Mouse (Mus musculus): ENCODE results near the gene Ckmt1.

DNA sequence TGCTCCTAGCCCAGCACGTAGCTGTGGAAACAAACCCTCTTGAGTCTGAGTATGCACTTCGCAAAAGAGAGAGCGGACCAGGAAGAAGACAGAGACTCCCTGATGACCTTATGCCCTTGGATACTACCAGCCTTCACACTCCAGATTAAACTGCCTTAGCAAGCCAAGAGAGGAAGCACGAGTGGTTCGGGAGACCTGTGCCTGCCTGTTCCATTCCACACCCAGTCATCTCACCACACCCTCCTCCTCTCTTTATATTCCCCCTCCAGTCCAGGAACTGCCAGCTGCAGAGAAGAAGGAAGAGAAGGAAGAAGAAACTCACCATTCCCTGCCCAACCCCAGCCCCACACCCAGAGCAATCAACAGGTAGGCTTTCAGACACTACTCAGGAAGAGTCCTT, at the start of gene Ckmt1:
- TF ChIP-seq POLR2A (IDR thresholded peaks at IDR 0.05; ENCODE audit: control insufficient read depth, extremely low read depth, insufficient read depth, low read length, poor library complexity) (no peak), CTCF (IDR thresholded peaks at IDR 0.05; ENCODE audit: borderline replicate concordance, control insufficient read depth, extremely low read depth, insufficient read depth, low read length, poor library complexity) (no peak)
